Mouse (Mus musculus): ENCODE data around the gene Slc43a2. TPM values are rescaled to one million over a fixed set of nuclear protein-coding genes. Genes with fewer than 3 reads are reported as not detected.

Gene Slc43a2
- polyA plus RNA-seq, 1 experiment from 2014 or later = 12.7 TPM

GRCm38 (mm10) chr11:75511213-75511612 lies 20.3 kb upstream of the Slc43a2 start:
- WGBS = 85% methylated on average over 6 of the region's 6 CpGs
- Histone ChIP-seq H3K4me3 (no peak overlapping the region), H3K27ac (replicated peaks) (no peak overlapping the region), H3K27me3 (no peaks in the 10 kb centered on the region; the same call in 1 of the 2 replicates), H3K9ac (replicated peaks) (no peak overlapping the region), H3K36me3 (peaks cover 33% of the 10 kb centered on the region), H3K4me1 (peaks cover 14% of the 10 kb centered on the region), H3K4me2 (replicated peaks) (no peak overlapping the region), H3K9me3 (no peaks in the 10 kb centered on the region)
- ATAC-seq (ENCODE audit: low FRiP score, low read depth) = no peak

GRCm38 (mm10) chr11:75512301-75513018 lies 19.0 kb upstream of the Slc43a2 start:
- ATAC-seq (ENCODE audit: low FRiP score, low read depth) = no peak
- Histone ChIP-seq H3K27ac (replicated peaks) (no peak overlapping the region), H3K36me3 (peaks cover 23% of the 10 kb centered on the region), H3K4me1 (peaks cover 14% of the 10 kb centered on the region), H3K9ac (replicated peaks) (no peak overlapping the region), H3K4me3 (no peak overlapping the region), H3K9me3 (no peaks in the 10 kb centered on the region), H3K4me2 (replicated peaks) (no peak overlapping the region), H3K27me3 (no peaks in the 10 kb centered on the region; the same call in 1 of the 2 replicates)
- 73% methylated on average over 9 of the region's 9 CpGs for WGBS

GRCm38 (mm10) chr11:75513336-75513735 lies 18.2 kb upstream of the Slc43a2 start, which contains the start of gene Scarf1:
Scarf1 (plus strand) TSS chr11:75513540.
- Histone ChIP-seq H3K4me2 (replicated peaks) (no peak within 1 kb of the TSS), H3K36me3 (peaks cover 14% of the 10 kb centered on the region), H3K4me3 (no peak within 1 kb of the TSS), H3K27ac (replicated peaks) (no peak within 1 kb of the TSS), H3K9me3 (no peaks in the 10 kb centered on the region), H3K27me3 (no peaks in the 10 kb centered on the region; the same call in 1 of the 2 replicates), H3K9ac (replicated peaks) (0 out of 2 replicates have a peak within 1 kb of the TSS, but pooled peaks have one; percentile 20), H3K4me1 (peaks cover 14% of the 10 kb centered on the region)
- WGBS = 50% methylated on average over 8 of the region's 8 CpGs
- no peak for ATAC-seq (ENCODE audit: low FRiP score, low read depth)

GRCm38 (mm10) chr11:75515186-75515585 lies 16.3 kb upstream of the Slc43a2 start:
- Histone ChIP-seq H3K36me3 (no peaks in the 10 kb centered on the region), H3K4me2 (replicated peaks) (no peak overlapping the region), H3K4me1 (0 out of 2 replicates have a peak, but pooled peaks cover 5% of the 10 kb centered on the region), H3K4me3 (no peak overlapping the region), H3K9me3 (no peaks in the 10 kb centered on the region), H3K27ac (replicated peaks) (no peak overlapping the region), H3K27me3 (no peaks in the 10 kb centered on the region), H3K9ac (replicated peaks) (no peak overlapping the region)
- ATAC-seq (ENCODE audit: low FRiP score, low read depth) = no peak
- 91% methylated on average over 25 of the region's 25 CpGs for WGBS

GRCm38 (mm10) chr11:75519834-75520633 lies 11.5 kb upstream of the Slc43a2 start:
- H3K9me3 ChIP-seq = no peaks in the 10 kb centered on the region
- ATAC-seq (ENCODE audit: low FRiP score, low read depth) = no peak
- no peak overlapping the region for H3K4me2 ChIP-seq (replicated peaks)
- H3K9ac ChIP-seq (replicated peaks) = no peak overlapping the region
- H3K27ac ChIP-seq (replicated peaks) = no peak overlapping the region
- no peaks in the 10 kb centered on the region for H3K27me3 ChIP-seq
- no peaks in the 10 kb centered on the region for H3K36me3 ChIP-seq
- 81% methylated on average over 15 of the region's 15 CpGs for WGBS
- H3K4me3 ChIP-seq = no peak overlapping the region
- no peaks in the 10 kb centered on the region for H3K4me1 ChIP-seq

GRCm38 (mm10) chr11:75521609-75522008 lies 9.9 kb upstream of the Slc43a2 start:
- ATAC-seq (ENCODE audit: low FRiP score, low read depth) = no peak
- no peak overlapping the region for H3K4me2 ChIP-seq (replicated peaks)
- H3K4me1 ChIP-seq = no peaks in the 10 kb centered on the region
- no peak overlapping the region for H3K9ac ChIP-seq (replicated peaks)
- H3K27ac ChIP-seq (replicated peaks) = no peak overlapping the region
- H3K27me3 ChIP-seq = no peaks in the 10 kb centered on the region
- WGBS = 77% methylated on average over 4 of the region's 4 CpGs
- H3K36me3 ChIP-seq = no peaks in the 10 kb centered on the region
- no peaks in the 10 kb centered on the region for H3K9me3 ChIP-seq
- no peak overlapping the region for H3K4me3 ChIP-seq

GRCm38 (mm10) chr11:75522793-75523192 lies 8.7 kb upstream of the Slc43a2 start:
- H3K27ac ChIP-seq (replicated peaks) = no peak overlapping the region
- no peaks in the 10 kb centered on the region for H3K36me3 ChIP-seq
- no peak overlapping the region for H3K4me3 ChIP-seq
- no peaks in the 10 kb centered on the region for H3K9me3 ChIP-seq
- no peaks in the 10 kb centered on the region for H3K27me3 ChIP-seq
- H3K4me2 ChIP-seq (replicated peaks) = no peak overlapping the region
- no peak for ATAC-seq (ENCODE audit: low FRiP score, low read depth)
- H3K4me1 ChIP-seq = no peaks in the 10 kb centered on the region
- H3K9ac ChIP-seq (replicated peaks) = no peak overlapping the region
- 77% methylated on average over 2 of the region's 2 CpGs for WGBS

- ATAC-seq (ENCODE audit: low FRiP score, low read depth) = no peak
- no peaks in the 10 kb centered on the region for H3K9me3 ChIP-seq
- no peak overlapping the region for H3K9ac ChIP-seq (replicated peaks)
- no peaks in the 10 kb centered on the region for H3K36me3 ChIP-seq
- no peaks in the 10 kb centered on the region for H3K27me3 ChIP-seq
- H3K4me1 ChIP-seq = no peaks in the 10 kb centered on the region
- 87% methylated on average over 15 of the region's 15 CpGs for WGBS
- H3K27ac ChIP-seq (replicated peaks) = no peak overlapping the region
- no peak overlapping the region for H3K4me2 ChIP-seq (replicated peaks)
- H3K4me3 ChIP-seq = no peak overlapping the region
Measured at GRCm38 (mm10) chr11:75525531-75526125, 5.9 kb upstream of the Slc43a2 start.

- no peak overlapping the region for H3K4me2 ChIP-seq (replicated peaks)
- H3K4me3 ChIP-seq = no peak overlapping the region
- H3K27me3 ChIP-seq = no peaks in the 10 kb centered on the region
- H3K4me1 ChIP-seq = no peaks in the 10 kb centered on the region
- no peaks in the 10 kb centered on the region for H3K36me3 ChIP-seq
- H3K9me3 ChIP-seq = no peaks in the 10 kb centered on the region
- WGBS = 88% methylated on average over 6 of the region's 6 CpGs
- H3K9ac ChIP-seq (replicated peaks) = no peak overlapping the region
- H3K27ac ChIP-seq (replicated peaks) = no peak overlapping the region
- no peak for ATAC-seq (ENCODE audit: low FRiP score, low read depth)
Measured at GRCm38 (mm10) chr11:75526943-75527342, 4.6 kb upstream of the Slc43a2 start.

GRCm38 (mm10) chr11:75529771-75530170 lies 1.7 kb upstream of the Slc43a2 start:
- ATAC-seq (ENCODE audit: low FRiP score, low read depth) = no peak
- H3K4me1 ChIP-seq = peaks cover 13% of the 10 kb centered on the region
- H3K9me3 ChIP-seq = no peaks in the 10 kb centered on the region
- no peak overlapping the region for H3K27ac ChIP-seq (replicated peaks)
- H3K4me2 ChIP-seq (replicated peaks) = 0 out of 2 replicates have a peak overlapping the region, but pooled peaks have one; percentile 88
- no peaks in the 10 kb centered on the region; the same call in 1 of the 2 replicates for H3K27me3 ChIP-seq
- H3K9ac ChIP-seq (replicated peaks) = no peak overlapping the region
- H3K36me3 ChIP-seq = no peaks in the 10 kb centered on the region
- WGBS = 58% methylated on average over 4 of the region's 4 CpGs
- H3K4me3 ChIP-seq = no peak overlapping the region

GRCm38 (mm10) chr11:75530325-75530724 lies 1.2 kb upstream of the Slc43a2 start:
- peak overlapping the region; percentile 69 for H3K4me3 ChIP-seq
- H3K27me3 ChIP-seq = no peaks in the 10 kb centered on the region; the same call in 1 of the 2 replicates
- WGBS = under 1% methylated on average over 10 of the region's 10 CpGs
- peak overlapping the region; percentile 88 for H3K4me2 ChIP-seq (replicated peaks)
- peak overlapping the region; percentile 92 for H3K9ac ChIP-seq (replicated peaks)
- ATAC-seq (ENCODE audit: low FRiP score, low read depth) = peak; percentile 20; the same call in 1 of the 2 replicates
- no peaks in the 10 kb centered on the region for H3K9me3 ChIP-seq
- no peaks in the 10 kb centered on the region for H3K36me3 ChIP-seq
- peak overlapping the region; percentile 94 for H3K27ac ChIP-seq (replicated peaks)
- H3K4me1 ChIP-seq = peaks cover 13% of the 10 kb centered on the region
